Mouse (Mus musculus): ENCODE results near the gene Tnni2.

Tnni2 gene

GRCm38 (mm10) chr7:142482256-142482609 lies 40.6 kb downstream of the Tnni2 start:
- DNase-seq (ENCODE audit: low read depth, low spot score), result no peak

DNA sequence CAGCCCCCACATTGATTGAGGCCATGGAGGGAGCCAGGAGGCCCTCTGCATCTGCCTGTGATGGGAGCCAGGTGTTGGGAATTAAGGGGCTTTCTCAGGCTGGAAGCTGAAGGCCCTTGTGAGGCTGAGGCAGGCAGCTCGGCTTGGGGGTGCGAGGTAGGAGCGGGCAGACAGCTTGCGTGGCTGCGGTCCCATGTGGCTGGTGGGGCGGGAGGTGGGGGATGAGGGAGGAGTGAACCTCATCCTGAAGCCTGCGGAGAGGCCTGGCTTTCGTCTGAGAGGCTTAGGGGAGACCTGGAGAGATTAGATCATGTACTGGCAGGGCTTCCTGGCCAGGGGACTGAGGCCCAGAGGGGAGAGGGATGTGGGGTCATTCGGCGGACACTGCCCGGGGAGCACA lies 41.5 kb downstream of the Tnni2 start:
- DNase-seq (ENCODE audit: low read depth, low spot score), result no peak

GRCm38 (mm10) chr7:142484780-142485179 lies 43.2 kb downstream of the Tnni2 start:
- DNase-seq (ENCODE audit: low read depth, low spot score), result no peak

DNA sequence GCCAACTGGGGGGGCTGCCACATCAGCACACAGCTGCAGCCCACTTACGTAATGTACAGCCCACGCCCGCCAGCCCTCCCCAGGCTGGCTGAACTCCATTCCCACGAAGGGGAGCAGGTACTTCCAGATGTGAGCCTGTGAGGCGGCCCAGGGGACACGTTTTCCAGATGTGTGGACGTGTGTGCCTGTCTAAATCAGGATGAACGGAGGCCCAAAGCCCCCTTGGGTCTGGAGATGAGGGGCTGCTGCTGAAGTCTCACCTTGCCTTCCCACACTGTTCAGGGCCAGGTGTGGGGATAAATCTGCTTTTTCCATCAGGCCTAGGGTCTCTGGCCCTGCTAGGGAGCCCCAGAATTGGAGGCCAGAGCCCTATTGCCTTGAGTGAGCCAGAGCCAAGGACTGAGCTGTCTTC lies 45.1 kb downstream of the Tnni2 start:
- no peak for DNase-seq (ENCODE audit: low read depth, low spot score)

GRCm38 (mm10) chr7:142487341-142487859 lies 45.8 kb downstream of the Tnni2 start:
- peak; percentile 73 for DNase-seq (ENCODE audit: low read depth, low spot score)

GRCm38 (mm10) chr7:142488053-142488452 lies 46.4 kb downstream of the Tnni2 start:
- no peak for DNase-seq (ENCODE audit: low read depth, low spot score)

GRCm38 (mm10) chr7:142493535-142493934 lies 51.9 kb downstream of the Tnni2 start:
- DNase-seq (ENCODE audit: low read depth, low spot score), result no peak

All from R1 (cell line).